Mouse (Mus musculus): Measurements from ENCODE around the gene Slc23a3. TPM values are rescaled to one million over a fixed set of nuclear protein-coding genes. Genes with fewer than 3 reads are reported as not detected.

Slc23a3 gene
- polyA plus RNA-seq (2015; fragmentation: Nextera tagmentation; extraction: Ambion mirVana) = 2.1 and 2.3 TPM in 2 replicates

- Histone ChIP-seq H3K4me3 (replicated peaks) (no peak within 1 kb of the TSS), H3K4me1 (replicated peaks) (peaks cover 64% of the 10 kb centered on the region), H3K36me3 (replicated peaks) (peaks cover 40% of the 10 kb centered on the region), H3K9me3 (replicated peaks) (no peaks in the 10 kb centered on the region), H3K4me2 (no peak within 1 kb of the TSS), H3K27me3 (no peaks in the 10 kb centered on the region), H3K27ac (replicated peaks) (peak within 1 kb of the TSS; percentile 8; the same call in 1 of the 2 replicates), H3K9ac (no peak within 1 kb of the TSS)
- WGBS (ENCODE audit: insufficient replicate concordance) = 51% methylated on average over 12 of the region's 12 CpGs
- no peak for ATAC-seq (ENCODE audit: insufficient read depth)
Measured at GRCm38 (mm10) chr1:75133421-75134207, at the start of gene Slc23a3. Gene Slc23a3 (minus strand): TSS chr1:75133890.

DNA sequence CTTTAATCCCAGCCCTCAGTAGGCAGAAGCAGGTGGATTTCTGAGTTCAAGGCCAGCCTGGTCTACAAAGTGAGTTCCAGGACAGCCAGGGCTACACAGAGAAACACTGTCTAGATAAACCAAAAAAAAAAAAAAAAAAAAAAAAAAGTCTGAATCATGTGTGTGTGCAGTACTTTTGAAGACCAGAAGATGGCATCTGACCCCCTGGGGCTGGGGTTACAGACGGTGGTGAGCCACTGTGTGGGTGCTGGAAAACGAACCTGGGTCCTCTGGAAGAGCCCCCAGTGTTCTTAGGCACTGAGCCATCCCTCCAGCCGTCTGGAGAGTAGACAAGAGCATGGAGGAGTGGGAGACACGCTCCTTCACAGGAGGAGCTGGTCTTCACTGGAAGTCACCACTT lies 48.5 kb upstream of the Slc23a3 start:
- no peak overlapping the region for H3K9ac ChIP-seq
- no peaks in the 10 kb centered on the region for H3K9me3 ChIP-seq (replicated peaks)
- no peaks in the 10 kb centered on the region for H3K27me3 ChIP-seq
- H3K36me3 ChIP-seq (replicated peaks) = peaks cover 76% of the 10 kb centered on the region
- no peak overlapping the region for H3K27ac ChIP-seq (replicated peaks)
- no peak for ATAC-seq (ENCODE audit: insufficient read depth)
- 68% methylated on average over 4 of the region's 4 CpGs for WGBS (ENCODE audit: insufficient replicate concordance)
- H3K4me3 ChIP-seq (replicated peaks) = no peak overlapping the region
- H3K4me1 ChIP-seq (replicated peaks) = peaks cover 41% of the 10 kb centered on the region
- H3K4me2 ChIP-seq = no peak overlapping the region

- WGBS (ENCODE audit: insufficient replicate concordance) = 83% methylated on average over 4 of the region's 4 CpGs
- H3K4me1 ChIP-seq (replicated peaks) = peaks cover 46% of the 10 kb centered on the region
- H3K27me3 ChIP-seq = no peaks in the 10 kb centered on the region
- peaks cover 76% of the 10 kb centered on the region for H3K36me3 ChIP-seq (replicated peaks)
- H3K9ac ChIP-seq = peak overlapping the region; percentile 94; the same call in 1 of the 2 replicates
- ATAC-seq (ENCODE audit: insufficient read depth) = no peak
- no peaks in the 10 kb centered on the region for H3K9me3 ChIP-seq (replicated peaks)
- H3K4me2 ChIP-seq = peak overlapping the region; percentile 89
- no peak overlapping the region for H3K4me3 ChIP-seq (replicated peaks)
- peak overlapping the region; percentile 99 for H3K27ac ChIP-seq (replicated peaks)
Measured at GRCm38 (mm10) chr1:75181377-75181870, 47.7 kb upstream of the Slc23a3 start.

GRCm38 (mm10) chr1:75180741-75181140 lies 47.1 kb upstream of the Slc23a3 start:
- WGBS (ENCODE audit: insufficient replicate concordance) = 31% methylated on average over 7 of the region's 7 CpGs
- H3K36me3 ChIP-seq (replicated peaks) = peaks cover 76% of the 10 kb centered on the region
- H3K4me2 ChIP-seq = peak overlapping the region; percentile 89
- peak overlapping the region; percentile 68 for H3K4me3 ChIP-seq (replicated peaks)
- H3K9me3 ChIP-seq (replicated peaks) = no peaks in the 10 kb centered on the region
- no peak for ATAC-seq (ENCODE audit: insufficient read depth)
- H3K9ac ChIP-seq = peak overlapping the region; percentile 94
- peaks cover 46% of the 10 kb centered on the region for H3K4me1 ChIP-seq (replicated peaks)
- peak overlapping the region; percentile 99 for H3K27ac ChIP-seq (replicated peaks)
- no peaks in the 10 kb centered on the region for H3K27me3 ChIP-seq

DNA sequence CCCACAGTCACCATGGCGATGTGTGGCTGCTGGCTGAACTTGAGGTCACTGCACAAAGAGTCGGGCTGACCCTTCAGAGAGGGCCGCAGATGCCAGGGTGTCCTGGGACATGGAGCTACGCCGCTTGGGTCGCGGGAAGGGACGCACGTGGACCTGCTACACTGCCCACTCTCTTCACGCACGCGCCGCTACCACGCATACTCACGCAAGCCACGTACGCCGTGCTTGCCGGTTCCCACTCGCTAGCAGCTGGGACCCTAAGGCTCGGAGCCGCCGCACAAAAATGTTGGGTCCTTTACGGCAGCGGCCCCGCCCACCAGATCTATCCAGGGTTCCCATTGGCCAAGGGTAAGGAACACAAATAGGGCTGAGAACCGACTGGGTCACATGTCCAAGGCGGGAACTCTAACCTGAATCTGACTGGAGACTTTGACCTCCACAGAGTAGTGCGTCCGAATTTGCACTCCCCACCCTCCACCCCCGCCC lies 46.5 kb upstream of the Slc23a3 start, which contains the start of gene Abcb6:
TSS of gene Abcb6 (minus strand) at position 288 of the 486 bp plus-strand sequence.
- ATAC-seq (ENCODE audit: insufficient read depth) = peak; percentile 83
- Histone ChIP-seq H3K9me3 (replicated peaks) (no peaks in the 10 kb centered on the region), H3K27me3 (no peaks in the 10 kb centered on the region), H3K9ac (peak within 1 kb of the TSS; percentile 94), H3K4me3 (replicated peaks) (peak within 1 kb of the TSS; percentile 68), H3K36me3 (replicated peaks) (peaks cover 76% of the 10 kb centered on the region), H3K4me1 (replicated peaks) (peaks cover 46% of the 10 kb centered on the region), H3K4me2 (peak within 1 kb of the TSS; percentile 89), H3K27ac (replicated peaks) (peak within 1 kb of the TSS; percentile 99)
- 0% methylated on average over 31 of the region's 31 CpGs for WGBS (ENCODE audit: insufficient replicate concordance)

DNA sequence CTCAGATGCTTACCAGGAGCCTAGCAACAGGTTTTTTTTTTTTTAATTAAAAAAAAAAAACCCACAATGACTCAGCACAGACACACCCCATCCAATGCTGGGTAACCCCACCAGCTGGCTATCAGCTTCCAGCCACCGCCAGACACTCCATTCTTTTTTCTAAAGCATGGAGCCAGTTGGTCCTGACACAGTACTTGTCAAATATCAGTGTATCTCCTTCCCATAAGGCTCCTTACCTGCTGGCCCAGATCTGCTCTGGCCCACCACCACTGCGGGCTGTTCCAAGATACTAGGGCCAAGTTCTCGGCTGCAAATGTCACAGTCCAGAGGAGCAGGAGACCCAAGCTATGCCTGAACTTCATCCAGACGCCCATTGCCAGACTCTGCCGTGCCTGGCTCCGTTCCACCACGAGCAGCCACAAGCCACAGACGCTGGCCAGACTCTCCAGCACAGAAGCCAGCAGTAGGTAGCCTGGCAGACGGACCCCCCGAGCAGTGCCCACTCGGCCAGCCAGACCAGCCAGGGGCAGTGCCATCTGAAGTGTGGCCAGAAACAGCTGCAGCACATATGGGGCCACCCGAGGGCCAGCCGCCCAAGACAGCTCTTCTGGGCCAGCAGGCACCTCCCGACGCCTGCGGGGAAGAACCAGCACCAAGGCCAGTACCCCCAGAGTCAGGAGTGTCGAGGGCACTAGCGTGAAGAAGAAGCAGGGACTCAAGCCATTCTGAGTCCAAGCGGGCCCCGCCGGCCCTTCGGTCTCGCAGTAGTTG lies 45.8 kb upstream of the Slc23a3 start:
- Histone ChIP-seq H3K4me2 (peak overlapping the region; percentile 89), H3K9me3 (replicated peaks) (no peaks in the 10 kb centered on the region), H3K4me1 (replicated peaks) (peaks cover 46% of the 10 kb centered on the region), H3K9ac (peak overlapping the region; percentile 94), H3K27me3 (no peaks in the 10 kb centered on the region), H3K36me3 (replicated peaks) (peaks cover 76% of the 10 kb centered on the region), H3K4me3 (replicated peaks) (peak overlapping the region; percentile 68), H3K27ac (replicated peaks) (peak overlapping the region; percentile 99)
- peak; percentile 76 for ATAC-seq (ENCODE audit: insufficient read depth)
- 2% methylated on average over 23 of the region's 23 CpGs for WGBS (ENCODE audit: insufficient replicate concordance)

DNA sequence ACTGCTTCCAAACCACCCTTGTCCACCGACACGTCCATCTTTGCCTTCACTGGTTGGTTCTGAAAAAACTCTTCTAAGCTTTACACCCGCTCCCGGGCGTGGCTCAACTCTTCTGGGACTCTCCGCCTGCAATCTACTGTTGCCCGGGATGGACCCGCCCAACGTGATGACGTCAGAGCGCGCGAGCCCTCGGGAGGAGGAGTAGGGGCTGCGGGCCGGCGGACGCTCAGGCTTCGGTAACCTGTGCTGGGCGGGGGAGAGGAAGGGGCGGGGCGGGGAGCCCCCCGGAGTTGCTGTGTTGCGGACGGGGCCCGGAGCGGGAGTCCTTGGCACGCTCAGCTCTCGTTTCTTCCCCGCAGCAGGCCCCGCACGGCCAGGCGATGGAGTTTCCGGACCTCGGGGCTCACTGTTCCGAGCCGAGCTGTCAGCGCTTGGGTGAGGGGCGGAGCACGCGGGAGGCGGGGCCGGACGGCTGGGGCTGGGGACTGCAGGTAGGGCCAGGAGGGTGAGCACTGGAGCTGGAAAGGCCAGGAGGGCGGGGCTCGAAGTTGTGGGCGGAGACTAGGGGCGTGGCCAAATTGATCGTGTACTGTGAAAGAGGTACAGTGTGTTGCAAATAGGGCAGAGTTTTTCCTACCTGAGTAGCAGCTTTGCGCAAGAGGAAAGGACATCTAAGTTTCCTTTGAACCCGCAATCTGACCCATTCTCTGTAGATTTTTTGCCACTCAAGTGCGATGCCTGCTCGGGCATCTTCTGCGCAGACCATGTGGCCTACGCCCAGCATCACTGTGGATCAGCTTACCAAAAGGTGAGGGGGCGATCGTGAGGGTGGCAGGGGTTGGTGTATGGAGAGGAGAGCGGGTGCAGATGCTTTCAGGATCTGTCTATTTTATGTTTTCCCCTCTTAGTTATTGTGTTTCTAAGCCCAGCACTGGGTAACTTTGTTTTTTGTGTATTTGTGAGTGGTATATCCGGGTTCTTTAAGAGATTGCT lies 35.1 kb upstream of the Slc23a3 start, which contains the start of gene Zfand2b:
TSS of gene Zfand2b (plus strand) at position 175 of the 993 bp plus-strand sequence.
- Histone ChIP-seq H3K4me2 (peak within 1 kb of the TSS; percentile 89), H3K4me3 (replicated peaks) (peak within 1 kb of the TSS; percentile 91), H3K4me1 (replicated peaks) (peaks cover 47% of the 10 kb centered on the region), H3K9me3 (replicated peaks) (no peaks in the 10 kb centered on the region), H3K36me3 (replicated peaks) (peaks cover 48% of the 10 kb centered on the region), H3K27ac (replicated peaks) (peak within 1 kb of the TSS; percentile 98), H3K9ac (peak within 1 kb of the TSS; percentile 91), H3K27me3 (no peaks in the 10 kb centered on the region)
- 2% methylated on average over 57 of the region's 59 CpGs for WGBS (ENCODE audit: insufficient replicate concordance)
- ATAC-seq (ENCODE audit: insufficient read depth) = peak; percentile 96

DNA sequence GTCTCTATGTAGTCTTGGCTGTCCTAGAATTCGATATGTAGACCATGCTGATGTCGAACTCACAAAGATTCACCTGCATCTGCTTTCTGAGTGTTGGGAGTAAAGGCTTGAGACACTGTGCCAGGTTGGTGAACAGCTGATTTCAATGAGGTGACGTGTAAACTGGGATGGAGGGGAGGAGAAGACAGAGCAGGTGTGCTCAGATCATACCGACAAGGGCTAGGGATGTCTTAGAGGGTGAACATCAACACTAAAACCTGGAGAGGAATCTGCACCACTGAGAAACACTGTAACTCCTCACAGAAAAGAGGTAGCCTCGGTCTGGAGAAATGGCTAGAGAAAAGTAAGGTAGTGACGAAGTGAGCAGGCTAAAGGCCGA lies 34.4 kb upstream of the Slc23a3 start:
- peak overlapping the region; percentile 98 for H3K27ac ChIP-seq (replicated peaks)
- WGBS (ENCODE audit: insufficient replicate concordance) = 6% methylated on average over 7 of the region's 7 CpGs

GRCm38 (mm10) chr1:75160256-75160617 lies 26.5 kb upstream of the Slc23a3 start:
- WGBS (ENCODE audit: insufficient replicate concordance) = 19% methylated on average over 4 of the region's 4 CpGs
- H3K4me3 ChIP-seq (replicated peaks) = no peak overlapping the region
- peaks cover 47% of the 10 kb centered on the region for H3K4me1 ChIP-seq (replicated peaks)
- peak overlapping the region; percentile 43; the same call in 1 of the 2 replicates for H3K9ac ChIP-seq
- peak overlapping the region; percentile 93 for H3K27ac ChIP-seq (replicated peaks)
- peak; percentile 41; the same call in 1 of the 2 replicates for ATAC-seq (ENCODE audit: insufficient read depth)
- peak overlapping the region; percentile 46 for H3K4me2 ChIP-seq
- no peaks in the 10 kb centered on the region for H3K27me3 ChIP-seq
- no peaks in the 10 kb centered on the region for H3K9me3 ChIP-seq (replicated peaks)
- H3K36me3 ChIP-seq (replicated peaks) = no peaks in the 10 kb centered on the region

More for the DNA sequence above, 34.4 kb upstream of the Slc23a3 start:
- H3K9me3 ChIP-seq (replicated peaks) = no peaks in the 10 kb centered on the region
- H3K27me3 ChIP-seq = no peaks in the 10 kb centered on the region
- ATAC-seq (ENCODE audit: insufficient read depth) = peak; percentile 19
- H3K9ac ChIP-seq = peak overlapping the region; percentile 91
- peaks cover 47% of the 10 kb centered on the region for H3K4me1 ChIP-seq (replicated peaks)
- peaks cover 41% of the 10 kb centered on the region for H3K36me3 ChIP-seq (replicated peaks)
- H3K4me2 ChIP-seq = peak overlapping the region; percentile 89
- peak overlapping the region; percentile 91 for H3K4me3 ChIP-seq (replicated peaks)

All from liver, embryonic 15.5 days (tissue).